Comparison of ENCODE assay signal across 8 mouse cellular contexts in genomic region chr7:30532931-30533330, GRCm38 (mm10). TPM values are rescaled to one million over a fixed set of nuclear protein-coding genes. Genes with fewer than 3 reads are reported as not detected.
A peak's percentile ranks its signal among the peaks of the same experiment; 100 is the strongest.
DNase-seq lines count a peak whose midpoint lies in the region; TF ChIP-seq lines count a peak whose summit lies in the region.

No protein-coding gene starts in this region.

- H3K36me3 ChIP-seq in heart, embryonic 10.5 days, result peaks cover 42% of the 10 kb centered on the region

- WGBS in heart, embryonic 10.5 days, result 44% methylated on average over 8 of the region's 8 CpGs

- no peaks in the 10 kb centered on the region for H3K9me3 ChIP-seq in heart, embryonic 10.5 days

- peaks cover 24% of the 10 kb centered on the region for H3K27me3 ChIP-seq in heart, embryonic 10.5 days (ENCODE audit: insufficient read depth, poor library complexity, severe bottlenecking)

- peak overlapping the region; percentile 34; the same call in 1 of the 2 replicates for H3K4me3 ChIP-seq in heart, embryonic 10.5 days
- H3K4me3 ChIP-seq in cortical plate, adult 2 months (ENCODE audit: insufficient read depth, low read length), result peak overlapping the region; percentile 75

- 0 out of 2 replicates have a peak overlapping the region, but pooled peaks have one; percentile 29 for H3K27ac ChIP-seq in heart, embryonic 10.5 days
- H3K27ac ChIP-seq in cortical plate, adult 2 months (ENCODE audit: insufficient read depth, low read length), result peak overlapping the region; percentile 57

- intact Hi-C loops in heart, postnatal 25 days (cut with DNase I), result no loop called here
- intact Hi-C loops in heart, postnatal 10 days (cut with DNase I), result no loop called here

- peaks cover 24% of the 10 kb centered on the region for H3K4me1 ChIP-seq in heart, embryonic 10.5 days
- peaks cover 14% of the 10 kb centered on the region for H3K4me1 ChIP-seq in cortical plate, adult 2 months (ENCODE audit: control insufficient read depth, insufficient read depth, low read length)

- no peak for TF ChIP-seq CTCF in cortical plate, adult 2 months (IDR thresholded peaks at IDR 0.05; ENCODE audit: extremely low read depth, insufficient read depth, low read length)

- no peak for TF ChIP-seq POLR2A in cortical plate, adult 2 months (IDR thresholded peaks at IDR 0.05; ENCODE audit: extremely low read depth, insufficient read depth, low read length)

- DNase-seq in heart, embryonic 10.5 days (ENCODE audit: low spot score), result peak; percentile 89
- DNase-seq in heart, postnatal 25 days (ENCODE audit: low spot score), result no peak
- peak; percentile 63 to 67 for DNase-seq in heart, postnatal 10 days
- DNase-seq in kidney, postnatal 4 days, result peak; percentile 64 to 72
- DNase-seq in testis, postnatal 10 days (ENCODE audit: low spot score), result peak; percentile 88
- no peak for DNase-seq in left cerebral cortex, adult 11 months (ENCODE audit: low spot score)
- no peak for DNase-seq in frontal cortex, postnatal 36 days (ENCODE audit: low spot score in 2 of 2)

RNA-seq across cellular contexts. Expression of gene Arhgap33, which starts 1.9 kb away (rescaled TPM):
- polyA plus RNA-seq in heart, embryonic 10.5 days (2016; fragmentation: Nextera tagmentation; extraction: Ambion mirVana), result 8.5 and 9.0 TPM in 2 replicates
- total RNA-seq in heart, postnatal 25 days (2021), result 1 to 10 TPM in 1 of 2 experiments, under 1 TPM in 1; 0.81 to 1.1 TPM
- polyA plus RNA-seq in cortical plate, adult 2 months (2012; rRNA removed), result 174 and 184 TPM in 2 replicates
- 1 to 10 TPM; 3.7 to 3.9 TPM for total RNA-seq in heart, postnatal 10 days (2021)

RNA-seq across cellular contexts. Expression of gene Hspb6, which starts 19.0 kb away (rescaled TPM):
- 4.2 and 8.3 TPM in 2 replicates for polyA plus RNA-seq in heart, embryonic 10.5 days (2016; fragmentation: Nextera tagmentation; extraction: Ambion mirVana)
- 100 to 1,000 TPM; 720 to 731 TPM for total RNA-seq in heart, postnatal 25 days (2021)
- polyA plus RNA-seq in cortical plate, adult 2 months (2012; rRNA removed), result 11.0 and 11.3 TPM in 2 replicates
- 100 to 1,000 TPM; 391 to 393 TPM for total RNA-seq in heart, postnatal 10 days (2021)

RNA-seq across cellular contexts. Expression of gene Proser3, which starts 19.2 kb away (rescaled TPM):
- 8.8 and 13.0 TPM in 2 replicates for polyA plus RNA-seq in heart, embryonic 10.5 days (2016; fragmentation: Nextera tagmentation; extraction: Ambion mirVana)
- 1 to 10 TPM; 4.5 to 4.7 TPM for total RNA-seq in heart, postnatal 25 days (2021)
- polyA plus RNA-seq in cortical plate, adult 2 months (2012; rRNA removed), result 4.7 and 6.2 TPM in 2 replicates
- 1 to 10 TPM; 2.7 to 4.8 TPM for total RNA-seq in heart, postnatal 10 days (2021)

RNA-seq across cellular contexts. Expression of gene Lin37, which starts 26.7 kb away (rescaled TPM):
- 31.5 and 35.6 TPM in 2 replicates for polyA plus RNA-seq in heart, embryonic 10.5 days (2016; fragmentation: Nextera tagmentation; extraction: Ambion mirVana)
- 10 to 100 TPM; 15.1 to 15.5 TPM for total RNA-seq in heart, postnatal 25 days (2021)
- 71.9 and 72.7 TPM in 2 replicates for polyA plus RNA-seq in cortical plate, adult 2 months (2012; rRNA removed)
- 10 to 100 TPM; 15.0 to 23.6 TPM for total RNA-seq in heart, postnatal 10 days (2021)

RNA-seq across cellular contexts. Expression of gene U2af1l4, which starts 30.2 kb away (rescaled TPM):
- polyA plus RNA-seq in heart, embryonic 10.5 days (2016; fragmentation: Nextera tagmentation; extraction: Ambion mirVana), result 87.8 and 90.4 TPM in 2 replicates
- total RNA-seq in heart, postnatal 25 days (2021), result 10 to 100 TPM; 63.7 to 66.4 TPM
- 90.9 and 97.0 TPM in 2 replicates for polyA plus RNA-seq in cortical plate, adult 2 months (2012; rRNA removed)
- total RNA-seq in heart, postnatal 10 days (2021), result 10 to 100 TPM; 67.4 to 78.2 TPM

Comparison
In these comparisons a context has a peak if more than half of its experiments do, and no peak if none do; other contexts are left out.
1. DNase-seq: peak in heart, embryonic 10.5 days (single experiment), heart, postnatal 10 days (2 of 2), kidney, postnatal 4 days (2 of 2) and testis, postnatal 10 days (single experiment); none in heart, postnatal 25 days (single experiment), left cerebral cortex, adult 11 months (single experiment) and frontal cortex, postnatal 36 days (0 of 2).